Mouse (Mus musculus) hindlimb bud, embryonic 11.5 days (tissue): Measurements from ENCODE around the gene Romo1.
"Not testable (repeated sequence)": the region's sequence is repeated elsewhere in the genome, so short reads cannot be mapped to it uniquely, and the experiment has no call there.

Experiments used
- DNase-seq: peaks from one replicate; pipeline ENCODE4 v3.0.0-alpha.2; 2012; ENCODE audit warnings: low read depth, low spot score; ENCODE audit errors: extremely low spot score

The Romo1 gene

DNA sequence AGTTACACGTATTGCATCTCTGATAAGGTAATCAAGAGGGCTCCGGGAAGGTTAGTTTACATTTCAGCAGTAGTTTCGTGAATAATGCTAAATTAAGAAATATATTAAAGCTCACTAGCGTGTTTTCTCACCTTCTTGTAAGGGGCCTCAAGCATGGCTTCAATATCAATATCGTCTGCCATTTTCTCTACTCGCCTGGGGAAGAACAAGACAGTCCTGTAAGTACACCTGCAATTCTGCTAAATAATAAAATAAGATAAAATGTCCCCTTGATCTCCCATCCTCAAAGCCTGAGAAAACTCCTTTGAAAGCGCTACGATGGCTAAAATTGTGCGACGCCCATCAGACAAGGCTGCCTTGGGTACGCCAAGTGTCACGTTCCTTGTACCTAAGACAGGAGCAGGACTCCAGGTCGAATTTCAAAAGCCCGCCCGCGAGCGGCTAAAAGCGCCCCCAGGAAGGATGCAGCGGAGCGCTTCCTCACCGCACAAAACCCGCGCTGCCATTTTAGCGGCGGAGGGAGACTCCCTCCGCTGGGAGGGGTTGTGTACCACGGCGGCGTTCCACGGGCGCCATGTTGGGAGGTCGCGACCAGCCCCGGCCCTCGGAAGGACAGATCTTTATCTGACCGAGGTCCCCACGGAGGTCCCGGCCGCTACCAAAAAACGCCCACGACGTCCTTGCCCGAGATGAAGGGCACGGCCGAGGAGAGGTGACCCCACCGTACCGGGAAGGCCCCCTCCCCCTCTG, 35.4 kb downstream of the Romo1 start:
- DNase-seq, result no peak

DNA sequence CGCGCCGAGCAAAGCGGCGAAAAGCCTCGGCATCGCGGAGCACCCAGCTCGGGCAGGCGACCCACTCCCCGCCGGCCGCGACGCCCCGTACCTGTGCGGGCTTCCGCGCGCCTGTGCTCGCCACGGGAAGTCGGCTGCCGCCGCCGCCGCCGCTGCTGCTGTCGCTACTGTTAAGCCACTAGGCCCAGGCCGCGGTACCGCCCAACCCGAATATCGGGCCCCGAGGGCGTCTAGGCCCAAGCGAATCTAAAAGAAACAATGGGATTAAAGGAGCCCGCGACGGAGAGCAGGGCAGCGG, 35.9 kb downstream of the Romo1 start:
- DNase-seq, result no peak

DNA sequence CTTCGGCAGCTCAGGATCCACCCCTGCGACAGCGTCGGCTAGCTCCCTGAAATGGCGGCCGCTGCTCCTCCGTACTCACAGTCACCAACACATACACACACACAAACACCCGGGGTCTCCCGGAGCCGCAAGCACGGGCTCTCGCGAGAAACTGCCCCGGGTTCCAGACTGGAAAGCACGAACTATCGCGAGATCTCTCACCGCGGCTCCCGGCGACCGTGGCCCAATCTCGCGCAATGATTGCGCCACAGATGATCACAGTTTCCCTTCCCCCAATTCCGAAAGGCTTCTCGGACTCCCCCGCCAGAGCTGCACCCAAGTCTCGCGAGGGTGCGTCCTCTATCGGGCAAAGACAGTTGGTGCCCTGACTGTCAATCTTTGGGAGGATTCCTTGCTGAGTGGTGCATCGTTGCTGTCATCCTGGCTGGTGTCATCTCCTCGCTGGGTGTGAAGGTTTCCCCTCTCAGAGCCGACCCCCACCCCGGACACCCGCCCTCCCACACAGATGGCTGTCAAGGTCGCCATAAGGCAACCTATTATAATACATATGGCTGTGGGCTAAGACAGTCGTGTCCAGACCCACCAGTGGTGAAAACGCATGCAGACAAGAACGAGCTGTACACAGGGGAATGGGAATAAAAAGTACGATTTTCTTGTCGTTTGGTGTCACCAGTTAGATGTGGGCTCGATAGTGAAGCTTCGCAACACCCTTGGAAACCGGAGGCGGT, 36.4 kb downstream of the Romo1 start, which contains the start of gene Rbm39:
Gene Rbm39 (minus strand): TSS at position 145 of the 728 bp plus-strand sequence.
- peak; percentile 99 for DNase-seq

DNA sequence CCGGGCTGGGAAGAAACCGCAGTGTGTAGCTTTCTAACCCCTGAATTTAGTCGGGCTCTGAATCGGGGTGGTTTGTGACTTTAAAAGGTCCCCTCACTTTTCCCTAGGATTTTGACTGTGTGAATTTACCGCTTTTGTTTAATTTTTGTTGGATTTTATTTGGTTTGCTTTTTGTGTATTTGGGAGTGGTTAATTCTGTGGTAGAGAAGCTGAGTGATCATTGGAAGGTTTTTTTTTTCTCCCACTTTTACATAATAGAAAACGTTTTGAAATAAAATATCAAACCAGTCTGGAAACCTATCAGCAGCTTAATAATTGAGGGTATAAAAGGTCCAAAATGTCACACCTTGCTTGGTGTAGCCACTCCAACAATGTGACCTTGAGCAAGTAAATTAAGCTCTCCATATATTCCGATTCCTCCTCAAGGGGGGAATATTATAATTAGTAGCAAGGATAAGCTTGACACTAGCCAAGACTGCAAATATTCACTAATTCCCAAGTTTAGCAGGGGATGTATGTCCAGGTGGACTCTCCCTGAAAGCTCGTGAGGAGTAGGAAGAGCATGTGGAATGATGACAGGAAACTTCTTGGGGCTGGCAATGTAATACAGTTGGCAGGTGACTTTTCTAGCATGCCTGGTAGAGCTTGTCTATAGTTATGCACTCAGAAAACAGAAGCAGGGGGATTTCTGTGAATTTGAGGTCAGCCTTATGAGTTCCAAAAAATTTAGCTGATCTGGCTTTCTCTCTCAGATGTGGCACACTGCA, 37.2 kb downstream of the Romo1 start:
- no peak for DNase-seq

DNA sequence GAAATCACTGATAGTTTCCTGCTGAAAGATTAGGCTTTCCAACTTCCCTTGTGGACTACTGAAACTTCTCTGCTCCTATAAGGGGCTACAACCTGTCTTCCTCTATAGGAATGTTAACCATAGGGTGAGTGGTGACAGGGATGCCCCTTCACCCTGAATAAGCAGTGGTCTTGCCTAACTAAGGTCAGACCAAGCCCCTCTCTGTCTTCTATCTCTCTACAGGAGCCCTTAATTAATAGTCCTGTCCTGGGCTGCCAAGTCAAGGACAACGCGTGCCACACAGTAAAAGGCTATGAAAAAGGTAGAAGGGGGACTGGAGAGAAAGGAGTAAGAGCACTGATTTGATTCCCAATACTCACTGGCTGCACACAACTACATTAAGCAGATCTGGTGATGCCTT, 37.8 kb downstream of the Romo1 start:
- DNase-seq, result no peak

DNA sequence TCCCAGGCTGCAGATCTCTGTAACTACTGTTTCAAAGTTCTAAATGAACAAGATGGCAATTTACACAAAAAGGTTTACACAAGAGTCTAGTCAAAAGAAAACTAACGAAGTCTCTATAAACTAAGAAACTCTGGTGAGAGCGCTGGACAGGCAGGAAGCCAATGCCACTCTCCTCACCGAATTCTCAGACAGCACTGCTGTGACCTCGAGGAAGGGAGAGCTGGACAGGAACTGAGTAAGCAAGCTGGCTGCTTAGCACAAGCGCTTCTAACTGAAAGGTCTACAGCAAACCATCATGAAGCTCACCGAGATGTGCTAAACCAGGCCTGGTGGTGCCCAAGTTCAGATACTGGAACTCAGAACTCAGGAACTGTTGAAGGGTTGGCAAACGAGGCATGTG, 45.4 kb downstream of the Romo1 start:
- not testable (repeated sequence) for DNase-seq

DNA sequence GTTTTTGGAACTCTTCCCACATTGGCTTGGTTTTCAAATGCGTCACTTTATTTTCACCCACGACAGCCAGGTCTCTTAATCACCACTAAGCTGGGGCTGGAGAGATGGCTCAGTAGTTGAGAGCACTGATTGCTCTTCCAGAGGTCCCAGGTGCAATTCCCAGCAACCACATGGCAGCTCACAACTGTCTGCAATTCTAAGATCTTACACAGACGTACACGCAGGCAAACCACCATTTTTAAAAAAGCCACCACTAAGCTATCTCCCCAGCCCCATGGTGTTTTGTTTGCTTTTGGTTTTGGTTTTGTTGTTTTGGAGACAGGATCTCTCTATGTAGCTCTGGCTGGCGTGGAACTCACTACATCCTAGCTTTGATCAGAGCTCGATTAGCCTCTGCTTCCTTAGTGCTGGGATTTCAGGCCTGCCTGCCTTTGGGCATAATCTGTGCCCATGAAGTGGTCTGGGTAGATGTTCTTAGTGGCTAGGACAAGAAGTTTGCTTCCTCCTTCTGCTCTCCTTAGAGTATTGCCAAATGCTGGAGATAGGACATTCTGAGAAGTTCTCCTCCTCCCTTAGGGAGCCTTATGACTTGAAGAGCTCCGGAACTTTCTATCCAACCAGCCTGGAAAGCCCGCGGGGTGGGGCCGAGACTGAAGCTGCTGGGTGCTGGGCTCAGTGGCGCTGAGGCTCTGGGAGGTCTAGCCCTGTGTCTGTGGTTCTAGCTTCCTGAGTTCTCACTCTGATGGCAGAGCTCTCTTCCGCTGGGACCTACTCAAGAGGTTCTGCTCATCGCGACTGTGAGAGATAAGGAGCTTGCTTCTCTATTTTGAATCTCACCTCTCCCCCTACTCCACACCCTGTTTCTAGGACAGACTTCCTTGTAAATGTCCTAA, 46.4 kb downstream of the Romo1 start:
- no peak for DNase-seq

DNA sequence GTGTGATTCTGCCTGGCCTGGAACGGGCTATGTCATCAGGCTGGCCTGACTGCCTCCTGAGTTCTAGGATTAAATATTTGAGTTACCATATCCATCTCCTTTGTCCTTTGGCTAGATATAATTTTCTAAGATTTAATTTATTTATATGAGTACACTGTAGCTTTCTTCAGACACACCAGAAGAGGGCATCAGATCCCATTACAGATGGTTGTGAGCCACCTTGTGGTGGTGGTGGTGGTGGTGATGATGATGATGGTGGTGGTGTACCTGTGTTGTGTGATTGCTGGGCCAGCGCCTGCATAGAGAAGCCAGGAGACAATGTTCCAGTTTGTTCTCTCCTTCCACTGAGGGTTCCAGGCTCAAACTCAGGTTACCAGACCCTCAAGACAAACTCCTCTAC, 47.7 kb downstream of the Romo1 start:
- no peak for DNase-seq

DNA sequence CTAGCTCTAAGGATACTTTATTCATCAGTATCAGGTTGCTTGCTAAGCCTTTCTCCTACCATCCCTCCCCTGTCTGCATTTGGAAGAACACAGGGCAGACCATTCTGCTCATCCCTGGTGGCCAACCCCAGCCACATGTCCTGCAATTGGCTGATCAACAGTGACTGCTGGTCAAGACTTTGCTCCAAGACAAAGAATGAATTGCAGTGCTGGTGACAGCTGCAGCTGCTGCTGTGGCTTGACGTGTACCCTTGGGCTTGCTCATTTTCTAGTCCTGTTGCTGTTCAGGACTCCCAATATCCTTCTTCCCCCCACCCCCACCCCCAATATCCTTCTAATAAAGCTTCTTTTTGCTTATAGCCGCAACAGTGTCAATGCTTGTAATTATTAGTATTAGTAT, 48.2 kb downstream of the Romo1 start:
- no peak for DNase-seq

DNA sequence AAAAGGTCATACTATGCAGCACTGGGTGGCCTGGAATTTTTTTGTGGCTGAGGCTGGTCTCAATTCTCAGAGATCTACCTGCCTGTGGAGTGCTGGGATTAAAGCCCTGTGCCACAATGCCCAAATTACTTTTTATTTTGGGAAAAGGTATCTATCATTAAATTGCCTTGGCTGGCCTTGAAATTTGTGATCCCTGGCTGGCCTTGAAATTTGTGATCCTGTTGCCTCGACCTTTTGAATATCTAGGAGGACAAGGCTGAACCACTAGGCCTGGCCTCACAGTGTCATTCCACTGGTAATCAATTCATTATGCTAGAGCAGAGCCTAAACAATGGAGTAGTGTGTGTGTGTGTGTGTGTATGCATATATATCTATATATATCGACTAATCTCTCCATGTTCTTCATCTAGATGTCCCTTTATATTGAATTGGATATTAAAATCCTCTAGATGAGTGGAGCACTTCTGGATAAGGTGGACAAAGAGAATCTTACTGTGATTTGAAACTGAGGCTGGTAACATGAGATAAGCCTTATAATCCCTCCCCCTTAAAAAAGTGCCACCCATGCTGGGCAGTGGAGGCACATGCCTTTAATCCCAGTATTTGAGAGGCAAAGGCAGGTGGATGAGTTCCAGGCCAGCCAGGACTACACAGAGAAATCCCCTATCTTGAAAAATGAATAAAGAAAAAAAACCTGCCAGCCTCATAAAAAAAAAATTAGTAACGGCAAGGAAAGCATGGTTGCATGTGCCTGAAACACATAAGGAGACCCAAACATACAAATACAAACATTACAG, 49.4 kb downstream of the Romo1 start:
- DNase-seq, result no peak

DNA sequence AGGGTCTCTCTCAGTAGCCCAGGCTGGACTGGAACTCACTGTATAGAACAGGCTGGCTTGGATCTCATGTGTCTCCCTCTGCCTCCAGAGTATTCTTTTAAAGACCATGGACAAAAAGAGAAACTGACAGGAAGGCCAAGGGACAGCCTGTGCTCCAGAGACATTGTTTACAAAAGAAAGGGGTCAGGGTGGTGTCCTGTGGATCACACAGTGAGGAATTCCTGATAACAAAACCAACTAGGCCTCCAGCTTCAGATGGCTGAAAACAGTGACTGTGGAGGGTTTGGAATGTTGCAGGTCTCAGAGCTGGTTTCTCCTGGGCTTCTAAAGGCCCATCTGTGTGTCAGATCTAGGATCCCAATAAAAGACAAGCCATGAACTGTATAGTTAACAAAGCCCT, 50.7 kb downstream of the Romo1 start:
- DNase-seq, result no peak
